Mouse (Mus musculus): ENCODE results near the gene Eid2. TPM values are rescaled to one million over a fixed set of nuclear protein-coding genes. Genes with fewer than 3 reads are reported as not detected.
A peak's percentile ranks its signal among the peaks of the same experiment; 100 is the strongest.
"Not testable (repeated sequence)": the region's sequence is repeated elsewhere in the genome, so short reads cannot be mapped to it uniquely, and the experiment has no call there.

The Eid2 gene
- polyA plus RNA-seq (2012; ENCODE audit: insufficient read depth, insufficient read length, missing spikeins): 5.2 and 8.2 TPM in 2 replicates

GRCm38 (mm10) chr7:28267129-28268041 is at the start of gene Eid2:
TSS of gene Eid2 (plus strand) at chr7:28267881.
- H3K4me1 ChIP-seq (ENCODE audit: control insufficient read depth, insufficient read depth, insufficient read length, low read length): 0 out of 2 replicates have a peak, but pooled peaks cover 2% of the 10 kb centered on the region
- peak within 1 kb of the TSS; percentile 87 for H3K4me3 ChIP-seq (ENCODE audit: insufficient read depth, low read depth, low read length)
- peak within 1 kb of the TSS; percentile 7; the same call in 1 of the 2 replicates for H3K27ac ChIP-seq (replicated peaks; ENCODE audit: low read depth, low read length)

- H3K4me1 ChIP-seq (ENCODE audit: control insufficient read depth, insufficient read depth, insufficient read length, low read length); H3K27ac ChIP-seq (replicated peaks; ENCODE audit: low read depth, low read length): not testable (repeated sequence)
Measured at GRCm38 (mm10) chr7:28218951-28219740, 48.5 kb upstream of the Eid2 start.

GRCm38 (mm10) chr7:28226836-28227235 is 40.8 kb upstream of the Eid2 start:
- H3K4me3 ChIP-seq (ENCODE audit: insufficient read depth, low read depth, low read length); H3K27ac ChIP-seq (replicated peaks; ENCODE audit: low read depth, low read length); H3K4me1 ChIP-seq (ENCODE audit: control insufficient read depth, insufficient read depth, insufficient read length, low read length): not testable (repeated sequence)

More at GRCm38 (mm10) chr7:28218951-28219740, 48.5 kb upstream of the Eid2 start:
- H3K4me3 ChIP-seq (ENCODE audit: insufficient read depth, low read depth, low read length): not testable (repeated sequence)

GRCm38 (mm10) chr7:28227421-28227820 is 40.3 kb upstream of the Eid2 start:
- H3K4me3 ChIP-seq (ENCODE audit: insufficient read depth, low read depth, low read length); H3K4me1 ChIP-seq (ENCODE audit: control insufficient read depth, insufficient read depth, insufficient read length, low read length); H3K27ac ChIP-seq (replicated peaks; ENCODE audit: low read depth, low read length): not testable (repeated sequence)

- H3K27ac ChIP-seq (replicated peaks; ENCODE audit: low read depth, low read length); H3K4me3 ChIP-seq (ENCODE audit: insufficient read depth, low read depth, low read length); H3K4me1 ChIP-seq (ENCODE audit: control insufficient read depth, insufficient read depth, insufficient read length, low read length): not testable (repeated sequence)
Measured at GRCm38 (mm10) chr7:28243943-28244342, 23.7 kb upstream of the Eid2 start.

GRCm38 (mm10) chr7:28248957-28249356 is 18.7 kb upstream of the Eid2 start:
- no peak overlapping the region for H3K4me3 ChIP-seq (ENCODE audit: insufficient read depth, low read depth, low read length)
- no peaks in the 10 kb centered on the region for H3K4me1 ChIP-seq (ENCODE audit: control insufficient read depth, insufficient read depth, insufficient read length, low read length)
- H3K27ac ChIP-seq (replicated peaks; ENCODE audit: low read depth, low read length): no peak overlapping the region

- H3K4me1 ChIP-seq (ENCODE audit: control insufficient read depth, insufficient read depth, insufficient read length, low read length): no peaks in the 10 kb centered on the region
- H3K27ac ChIP-seq (replicated peaks; ENCODE audit: low read depth, low read length): no peak overlapping the region
- H3K4me3 ChIP-seq (ENCODE audit: insufficient read depth, low read depth, low read length): no peak overlapping the region
Measured at GRCm38 (mm10) chr7:28251976-28252375, 15.7 kb upstream of the Eid2 start.

- H3K4me3 ChIP-seq (ENCODE audit: insufficient read depth, low read depth, low read length): no peak overlapping the region
- no peaks in the 10 kb centered on the region for H3K4me1 ChIP-seq (ENCODE audit: control insufficient read depth, insufficient read depth, insufficient read length, low read length)
- H3K27ac ChIP-seq (replicated peaks; ENCODE audit: low read depth, low read length): no peak overlapping the region
Measured at GRCm38 (mm10) chr7:28254591-28254990, 13.1 kb upstream of the Eid2 start.

- Histone ChIP-seq H3K27ac (replicated peaks; ENCODE audit: low read depth, low read length) (no peak overlapping the region), H3K4me1 (ENCODE audit: control insufficient read depth, insufficient read depth, insufficient read length, low read length) (no peaks in the 10 kb centered on the region), H3K4me3 (ENCODE audit: insufficient read depth, low read depth, low read length) (no peak overlapping the region)
Measured at GRCm38 (mm10) chr7:28255476-28255875, 12.2 kb upstream of the Eid2 start.

GRCm38 (mm10) chr7:28262861-28263260 is 4.8 kb upstream of the Eid2 start:
- Histone ChIP-seq H3K4me1 (ENCODE audit: control insufficient read depth, insufficient read depth, insufficient read length, low read length) (no peaks in the 10 kb centered on the region), H3K27ac (replicated peaks; ENCODE audit: low read depth, low read length) (no peak overlapping the region), H3K4me3 (ENCODE audit: insufficient read depth, low read depth, low read length) (no peak overlapping the region)

- Histone ChIP-seq H3K4me3 (ENCODE audit: insufficient read depth, low read depth, low read length) (no peak overlapping the region), H3K4me1 (ENCODE audit: control insufficient read depth, insufficient read depth, insufficient read length, low read length) (0 out of 2 replicates have a peak, but pooled peaks cover 2% of the 10 kb centered on the region), H3K27ac (replicated peaks; ENCODE audit: low read depth, low read length) (no peak overlapping the region)
Measured at GRCm38 (mm10) chr7:28263786-28264185, 3.9 kb upstream of the Eid2 start.

GRCm38 (mm10) chr7:28265391-28265790 is 2.3 kb upstream of the Eid2 start:
- H3K27ac ChIP-seq (replicated peaks; ENCODE audit: low read depth, low read length): no peak overlapping the region
- no peak overlapping the region for H3K4me3 ChIP-seq (ENCODE audit: insufficient read depth, low read depth, low read length)
- 0 out of 2 replicates have a peak, but pooled peaks cover 2% of the 10 kb centered on the region for H3K4me1 ChIP-seq (ENCODE audit: control insufficient read depth, insufficient read depth, insufficient read length, low read length)

- 0 out of 2 replicates have a peak overlapping the region, but pooled peaks have one; percentile 7 for H3K27ac ChIP-seq (replicated peaks; ENCODE audit: low read depth, low read length)
- H3K4me1 ChIP-seq (ENCODE audit: control insufficient read depth, insufficient read depth, insufficient read length, low read length): 0 out of 2 replicates have a peak, but pooled peaks cover 2% of the 10 kb centered on the region
- H3K4me3 ChIP-seq (ENCODE audit: insufficient read depth, low read depth, low read length): peak overlapping the region; percentile 87
Measured at GRCm38 (mm10) chr7:28268042-28268531, 406 bp downstream of the Eid2 start.

- Histone ChIP-seq H3K27ac (replicated peaks; ENCODE audit: low read depth, low read length) (peak overlapping the region; percentile 7; the same call in 1 of the 2 replicates), H3K4me3 (ENCODE audit: insufficient read depth, low read depth, low read length) (peak overlapping the region; percentile 87), H3K4me1 (ENCODE audit: control insufficient read depth, insufficient read depth, insufficient read length, low read length) (0 out of 2 replicates have a peak, but pooled peaks cover 2% of the 10 kb centered on the region)
Measured at GRCm38 (mm10) chr7:28268576-28268975, 895 bp downstream of the Eid2 start.

- Histone ChIP-seq H3K4me3 (ENCODE audit: insufficient read depth, low read depth, low read length) (no peak overlapping the region), H3K4me1 (ENCODE audit: control insufficient read depth, insufficient read depth, insufficient read length, low read length) (0 out of 2 replicates have a peak, but pooled peaks cover 2% of the 10 kb centered on the region), H3K27ac (replicated peaks; ENCODE audit: low read depth, low read length) (no peak overlapping the region)
Measured at GRCm38 (mm10) chr7:28269355-28269754, 1.7 kb downstream of the Eid2 start.

Measured in brown adipose tissue, adult 24 weeks (tissue).